Mouse (Mus musculus) lung, embryonic 16.5 days (tissue): ENCODE results near the gene Grid2. TPM values are rescaled to one million over a fixed set of nuclear protein-coding genes. Genes with fewer than 3 reads are reported as not detected.

Experiments used
- ATAC-seq: fragments of 200-750 bp; cut with Nextera tagmentation; 2 replicates; pipeline ENCODE4 v1.8.0; 2017; ENCODE audit warnings: low read depth, mild to moderate bottlenecking, moderate library complexity
- H3K27ac ChIP-seq: fragments of 300-500 bp; sonication (generic); 2 replicates; pipeline ENCODE4 v1.5.1; 2014; ENCODE audit warnings: mild to moderate bottlenecking, control low read depth, low read length
- H3K27me3 ChIP-seq: fragments of 300-500 bp; sonication (generic); 2 replicates; pipeline ENCODE4 v1.6.1; 2014; ENCODE audit warnings: low read depth, low read length, mixed read lengths; ENCODE audit not compliant: control insufficient read depth, insufficient read depth
- H3K36me3 ChIP-seq: fragments of 300-500 bp; sonication (generic); 2 replicates; pipeline ENCODE4 v1.6.1; 2014; ENCODE audit warnings: low read length; ENCODE audit not compliant: control insufficient read depth, insufficient read depth
- H3K4me1 ChIP-seq: fragments of 300-500 bp; sonication (generic); replicated peaks from 2 replicates; pipeline ENCODE4 v1.6.1; 2014; ENCODE audit warnings: low read length, mixed read lengths; ENCODE audit not compliant: control insufficient read depth, insufficient read depth
- H3K4me2 ChIP-seq: fragments of 300-500 bp; sonication (generic); 2 replicates; pipeline ENCODE4 v1.6.1; 2014; ENCODE audit warnings: low read depth, low read length, control low read depth
- H3K4me3 ChIP-seq: fragments of 300-500 bp; sonication (generic); 2 replicates; pipeline ENCODE4 v1.5.1; 2014; ENCODE audit warnings: mild to moderate bottlenecking, low read length, control low read depth
- H3K9ac ChIP-seq: fragments of 300-500 bp; sonication (generic); 2 replicates; pipeline ENCODE4 v1.6.1; 2014; ENCODE audit warnings: low read length, control low read depth
- H3K9me3 ChIP-seq: fragments of 300-500 bp; sonication (generic); 2 replicates; pipeline ENCODE4 v1.6.1; 2016; ENCODE audit warnings: low read length; ENCODE audit not compliant: control insufficient read depth
- WGBS: fragments of 180-500 bp; shearing (Covaris S2); extraction: QIAGEN DNeasy Blood & Tissue Kit; methylation state at CpG from one replicate; pipeline ENCODE4 v1.1.7; 2014; 5-methylcytosine and 5-hydroxymethylcytosine counted together
- polyA plus RNA-seq: library from polyadenylated mRNA; unstranded; fragments of >200 nt; fragmentation: Nextera tagmentation; extraction: Ambion mirVana; gene quantifications from 2 replicates; pipeline ENCODE4 v1.2.1, GENCODE M21; 2015

Gene Grid2
- polyA plus RNA-seq, 1 experiment from 2014 or later: 1.1 TPM

GRCm38 (mm10) chr6:64297633-64298032, 1042.0 kb downstream of the Grid2 start:
- H3K4me3 ChIP-seq: no peak overlapping the region
- no peak overlapping the region for H3K27ac ChIP-seq
- no peaks in the 10 kb centered on the region for H3K9me3 ChIP-seq
- H3K4me1 ChIP-seq: no peaks in the 10 kb centered on the region
- no peak for ATAC-seq
- no peak overlapping the region for H3K9ac ChIP-seq
- H3K4me2 ChIP-seq: no peak overlapping the region
- H3K27me3 ChIP-seq: no peaks in the 10 kb centered on the region
- WGBS: 53% methylated on average over 1 of the region's 1 CpGs
- no peaks in the 10 kb centered on the region for H3K36me3 ChIP-seq

- WGBS: 54% methylated on average over 2 of the region's 2 CpGs
Measured at GRCm38 (mm10) chr6:64304709-64305476, 1049.2 kb downstream of the Grid2 start.

GRCm38 (mm10) chr6:64308631-64309030, 1053.0 kb downstream of the Grid2 start:
- Histone ChIP-seq H3K4me2 (no peak overlapping the region), H3K27ac (no peak overlapping the region), H3K4me1 (no peaks in the 10 kb centered on the region), H3K27me3 (no peaks in the 10 kb centered on the region), H3K9ac (no peak overlapping the region), H3K36me3 (no peaks in the 10 kb centered on the region), H3K4me3 (no peak overlapping the region), H3K9me3 (no peaks in the 10 kb centered on the region)
- no peak for ATAC-seq
- WGBS: 61% methylated on average over 1 of the region's 1 CpGs

More at GRCm38 (mm10) chr6:64304709-64305476, 1049.2 kb downstream of the Grid2 start:
- Histone ChIP-seq H3K9me3 (no peaks in the 10 kb centered on the region), H3K36me3 (no peaks in the 10 kb centered on the region), H3K27ac (no peak overlapping the region), H3K4me1 (no peaks in the 10 kb centered on the region), H3K4me2 (no peak overlapping the region), H3K27me3 (no peaks in the 10 kb centered on the region), H3K9ac (no peak overlapping the region), H3K4me3 (no peak overlapping the region)
- ATAC-seq: no peak

GRCm38 (mm10) chr6:64313132-64313531, 1057.5 kb downstream of the Grid2 start:
- H3K27ac ChIP-seq: no peak overlapping the region
- ATAC-seq: no peak
- no peak overlapping the region for H3K4me2 ChIP-seq
- no peaks in the 10 kb centered on the region for H3K9me3 ChIP-seq
- no peaks in the 10 kb centered on the region for H3K4me1 ChIP-seq
- no peaks in the 10 kb centered on the region for H3K27me3 ChIP-seq
- 84% methylated on average over 1 of the region's 1 CpGs for WGBS
- H3K4me3 ChIP-seq: no peak overlapping the region
- H3K36me3 ChIP-seq: no peaks in the 10 kb centered on the region
- H3K9ac ChIP-seq: no peak overlapping the region

GRCm38 (mm10) chr6:64326936-64327335, 1071.3 kb downstream of the Grid2 start:
- H3K4me3 ChIP-seq: no peak overlapping the region
- H3K27ac ChIP-seq: no peak overlapping the region
- 97% methylated on average over 1 of the region's 1 CpGs for WGBS

GRCm38 (mm10) chr6:64327876-64328275, 1072.2 kb downstream of the Grid2 start:
- Histone ChIP-seq H3K4me1 (no peaks in the 10 kb centered on the region), H3K9ac (no peak overlapping the region), H3K36me3 (no peaks in the 10 kb centered on the region), H3K4me2 (no peak overlapping the region), H3K4me3 (no peak overlapping the region), H3K27me3 (no peaks in the 10 kb centered on the region), H3K27ac (no peak overlapping the region), H3K9me3 (no peaks in the 10 kb centered on the region)
- WGBS: 48% methylated on average over 3 of the region's 3 CpGs
- no peak for ATAC-seq

More at GRCm38 (mm10) chr6:64326936-64327335, 1071.3 kb downstream of the Grid2 start:
- Histone ChIP-seq H3K9me3 (no peaks in the 10 kb centered on the region), H3K9ac (no peak overlapping the region), H3K4me1 (no peaks in the 10 kb centered on the region), H3K36me3 (no peaks in the 10 kb centered on the region), H3K4me2 (no peak overlapping the region), H3K27me3 (no peaks in the 10 kb centered on the region)
- ATAC-seq: no peak

GRCm38 (mm10) chr6:64398413-64399098, 1142.9 kb downstream of the Grid2 start:
- H3K4me1 ChIP-seq: no peaks in the 10 kb centered on the region
- no peak overlapping the region for H3K27ac ChIP-seq
- no peak overlapping the region for H3K4me3 ChIP-seq
- no peak overlapping the region for H3K9ac ChIP-seq
- no peak overlapping the region for H3K4me2 ChIP-seq
- H3K36me3 ChIP-seq: no peaks in the 10 kb centered on the region
- ATAC-seq: no peak
- H3K9me3 ChIP-seq: no peaks in the 10 kb centered on the region
- no peaks in the 10 kb centered on the region for H3K27me3 ChIP-seq
- WGBS: 83% methylated on average over 4 of the region's 4 CpGs

GRCm38 (mm10) chr6:64427658-64428057, 1172.0 kb downstream of the Grid2 start:
- Histone ChIP-seq H3K9me3 (no peaks in the 10 kb centered on the region), H3K27me3 (no peaks in the 10 kb centered on the region), H3K27ac (no peak overlapping the region), H3K4me3 (no peak overlapping the region), H3K9ac (no peak overlapping the region), H3K4me2 (no peak overlapping the region), H3K4me1 (no peaks in the 10 kb centered on the region), H3K36me3 (no peaks in the 10 kb centered on the region)
- no peak for ATAC-seq

- Histone ChIP-seq H3K9ac (no peak overlapping the region), H3K4me1 (no peaks in the 10 kb centered on the region)
- 63% methylated on average over 1 of the region's 1 CpGs for WGBS
Measured at GRCm38 (mm10) chr6:64428898-64429297, 1173.2 kb downstream of the Grid2 start.

More at GRCm38 (mm10) chr6:64428898-64429297, 1173.2 kb downstream of the Grid2 start:
- no peak overlapping the region for H3K27ac ChIP-seq
- no peaks in the 10 kb centered on the region for H3K27me3 ChIP-seq
- H3K36me3 ChIP-seq: no peaks in the 10 kb centered on the region
- no peak overlapping the region for H3K4me3 ChIP-seq
- H3K4me2 ChIP-seq: no peak overlapping the region
- no peaks in the 10 kb centered on the region for H3K9me3 ChIP-seq
- ATAC-seq: no peak
